20 mouse cellular contexts compared by ENCODE assay signal in genomic region chr4:117321011-117321410, GRCm38 (mm10).
"Had no signal": no experiment of that assay in that cellular context is flagged by ENCODE, and none has a peak within 500 bp of the region (broad histone marks: within the 10 kb centered on the region; RNA-seq: fewer than 3 reads in every experiment).

No protein-coding gene starts in this region.

- H3K4me2 ChIP-seq: liver, embryonic 15.5 days; lung, embryonic 14.5 days; midbrain, embryonic 12.5 days; neural tube, embryonic 13.5 days; neural tube, embryonic 15.5 days had no signal

- ATAC-seq: midbrain, embryonic 16.5 days had no signal

- H3K9me3 ChIP-seq: liver, embryonic 15.5 days; megakaryocyte, embryonic 14.5 days; midbrain, embryonic 10.5 days; midbrain, embryonic 12.5 days; neural tube, embryonic 13.5 days; neural tube, embryonic 15.5 days had no signal

- H3K27ac ChIP-seq: liver, embryonic 15.5 days; midbrain, embryonic 10.5 days; midbrain, embryonic 12.5 days; neural tube, embryonic 15.5 days had no signal

- H3K4me3 ChIP-seq: liver, embryonic 15.5 days; megakaryocyte, embryonic 14.5 days; midbrain, embryonic 10.5 days; midbrain, embryonic 12.5 days; myocyte; neural tube, embryonic 13.5 days; neural tube, embryonic 15.5 days had no signal

- H3K36me3 ChIP-seq: liver, embryonic 15.5 days; midbrain, embryonic 10.5 days; midbrain, embryonic 12.5 days; neural tube, embryonic 13.5 days; neural tube, embryonic 15.5 days had no signal

- DNase-seq: lung, adult 18-20 months; lung, embryonic 14.5 days; lung, postnatal 10 days; lung, postnatal 4 days; midbrain, embryonic 14.5 days; retina, postnatal 1 day; right cerebral cortex, adult 18-20 months; right cerebral cortex, postnatal 25 days; right cerebral cortex, postnatal 4 days; spleen, adult 18-20 months; thymus, adult 2 months; thymus, postnatal 36 days had no signal

- H3K9ac ChIP-seq: liver, embryonic 15.5 days; lung, embryonic 14.5 days; midbrain, embryonic 12.5 days; neural tube, embryonic 13.5 days; neural tube, embryonic 15.5 days had no signal
